Mouse (Mus musculus) spleen, postnatal 36 days (tissue): ENCODE data around the gene Cplane1.

ENCODE experiments used
- DNase-seq, 2 experiments: peaks; one replicate each; pipeline ENCODE4 v3.0.0; 2022; ENCODE audit warnings: low spot score in 2 of 2, mixed read lengths in 1 of 2

Gene Cplane1

DNA sequence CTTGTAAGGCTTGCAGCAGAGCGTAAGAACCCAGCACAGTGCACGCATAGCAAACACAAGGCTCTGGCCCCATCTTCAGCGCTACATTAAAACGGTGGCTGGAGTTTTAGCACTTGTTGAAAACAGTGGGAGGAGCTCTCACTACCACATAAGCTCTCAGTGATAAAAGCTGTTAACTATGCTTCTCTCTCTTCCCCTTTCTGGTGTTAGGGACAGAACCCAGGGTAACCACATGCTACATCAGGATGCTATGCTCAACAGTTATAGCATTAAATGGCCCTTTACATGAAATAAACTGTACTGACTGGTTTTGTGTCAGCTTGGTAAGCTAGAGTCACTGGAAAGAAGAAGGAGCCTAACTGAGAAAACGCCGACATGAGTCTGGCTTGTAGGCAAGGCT, 125.2 kb downstream of the Cplane1 start:
- no peak for DNase-seq

DNA sequence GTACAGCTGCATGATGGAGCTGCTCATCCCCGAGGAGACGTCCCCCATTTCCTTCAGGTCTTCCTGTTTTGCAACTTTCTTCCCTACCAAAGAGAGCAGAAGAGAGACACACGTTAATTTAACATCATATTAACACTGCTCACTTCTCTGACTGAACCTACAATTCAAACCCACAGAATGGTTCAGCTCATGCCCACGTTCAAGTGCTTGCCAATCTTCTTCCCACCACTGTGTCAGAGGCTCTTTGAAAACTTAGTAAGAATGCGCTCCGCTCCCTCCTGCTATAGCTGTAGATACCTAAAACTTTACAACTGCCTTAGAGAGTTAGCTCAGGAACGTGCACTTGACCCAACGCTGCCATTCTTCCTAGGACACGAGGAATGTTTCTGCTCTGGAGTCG, 134.0 kb downstream of the Cplane1 start:
- no peak for DNase-seq

DNA sequence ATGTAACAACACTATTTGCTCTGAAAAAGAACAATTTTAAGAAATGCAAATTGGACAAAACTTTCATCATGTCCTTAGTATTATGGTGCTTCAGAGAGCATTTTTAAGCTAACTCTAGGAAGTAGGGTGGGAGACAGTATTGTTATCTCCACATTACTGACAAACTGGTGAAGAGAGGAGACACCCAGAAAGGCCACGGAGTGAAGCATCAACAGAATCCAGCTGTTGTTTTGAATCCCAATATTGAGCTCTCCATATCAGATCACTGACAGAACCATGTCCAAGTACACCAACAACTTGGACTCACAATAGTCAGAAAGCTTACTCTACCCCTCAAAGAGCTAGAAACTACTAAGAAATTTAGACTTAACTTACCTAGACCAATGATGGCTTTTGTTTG, 136.6 kb downstream of the Cplane1 start:
- DNase-seq, result no peak

- no peak for DNase-seq
These were observed 148.5 kb downstream of the Cplane1 start for GRCm38 (mm10) chr15:8317381-8317780.

- DNase-seq, result no peak
These were observed 150.3 kb downstream of the Cplane1 start for GRCm38 (mm10) chr15:8319191-8319590.
